Mouse (Mus musculus) lung, adult 2 months (tissue): ENCODE results near the gene Cat. TPM values are rescaled to one million over a fixed set of nuclear protein-coding genes. Genes with fewer than 3 reads are reported as not detected.
A peak's percentile ranks its signal among the peaks of the same experiment; 100 is the strongest.

Experiments
- DNase-seq: peaks from one replicate; pipeline ENCODE4 v3.0.0; 2022
- H3K4me1 ChIP-seq: fragments of 200-500 bp; 2 replicates; pipeline ENCODE4 v1.6.1; 2011; ENCODE audit warnings: low read length; ENCODE audit not compliant: control insufficient read depth, insufficient read depth
- H3K4me3 ChIP-seq: fragments of 200-500 bp; replicated peaks from 2 replicates; pipeline ENCODE3; 2011; ENCODE audit warnings: low read depth, mild to moderate bottlenecking, control low read depth, low read length; ENCODE audit errors: extremely low read depth
- CTCF ChIP-seq: fragments of 200-500 bp; IDR thresholded peaks from 2 replicates; pipeline ENCODE4 v1.5.1; 2011; ENCODE audit warnings: mild to moderate bottlenecking, low read length, control low read depth; ENCODE audit not compliant: insufficient read depth
- POLR2A ChIP-seq: fragments of 200-500 bp; IDR thresholded peaks from 2 replicates; pipeline ENCODE4 v1.6.1; 2011; ENCODE audit warnings: low read depth, mild to moderate bottlenecking, control low read depth, low read length, borderline replicate concordance; ENCODE audit errors: extremely low read depth
- WGBS: fragments of 180-500 bp; shearing (Covaris S2); methylation state at CpG from one replicate; pipeline ENCODE4 v1.1.7; 2018; 5-methylcytosine and 5-hydroxymethylcytosine counted together
- polyA plus RNA-seq: library from polyadenylated mRNA; depleted of rRNA; stranded (reverse); fragments of >200 nt; gene quantifications from 2 replicates; pipeline ENCODE4 v1.2.3, GENCODE M21; 2012; rRNA removed

Gene Cat
- polyA plus RNA-seq, 1 experiment = 196 TPM

GRCm38 (mm10) chr2:103425456-103426063 lies 59.4 kb downstream of the Cat start:
- peak overlapping the region; percentile 46 for H3K4me3 ChIP-seq
- no peaks in the 10 kb centered on the region for H3K4me1 ChIP-seq
- TF ChIP-seq CTCF (no peak), POLR2A (peak; percentile 48; the same call in 1 of the 2 replicates)
- 39% methylated on average over 11 of the region's 11 CpGs for WGBS
- DNase-seq = peak; percentile 48

GRCm38 (mm10) chr2:103424349-103425026 lies 60.5 kb downstream of the Cat start:
- WGBS = 13% methylated on average over 12 of the region's 12 CpGs
- H3K4me1 ChIP-seq = no peaks in the 10 kb centered on the region
- TF ChIP-seq CTCF (peak; percentile 92), POLR2A (no peak)
- peak; percentile 70 for DNase-seq
- H3K4me3 ChIP-seq = peak overlapping the region; percentile 23

DNA sequence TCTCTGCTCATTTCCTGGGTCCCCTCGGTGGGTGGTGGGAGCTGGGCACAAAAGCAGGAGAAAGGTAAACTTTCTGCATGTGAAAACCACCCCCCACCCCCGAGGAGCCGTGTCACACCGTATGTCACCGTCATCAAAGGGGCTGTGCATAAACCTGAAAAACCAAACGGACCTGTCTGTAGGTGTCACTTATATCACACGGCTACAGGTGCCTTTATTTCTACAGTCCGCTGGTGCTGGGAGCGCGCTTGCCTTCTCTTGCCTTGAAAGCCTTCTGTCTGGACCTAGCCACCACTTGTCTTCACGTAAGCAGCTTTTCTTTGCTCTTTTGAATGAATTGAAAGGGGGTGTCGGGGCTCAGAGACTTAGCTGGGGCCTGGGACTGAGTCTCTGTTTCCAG lies 61.1 kb downstream of the Cat start:
- H3K4me1 ChIP-seq = no peaks in the 10 kb centered on the region
- H3K4me3 ChIP-seq = peak overlapping the region; percentile 10
- peak; percentile 53; the same call in 1 of the 2 replicates for TF ChIP-seq POLR2A
- no peak for TF ChIP-seq CTCF
- WGBS = 61% methylated on average over 12 of the region's 12 CpGs
- peak; percentile 43 for DNase-seq

GRCm38 (mm10) chr2:103420650-103421507 lies 64.1 kb downstream of the Cat start:
- Histone ChIP-seq H3K4me1 (no peaks in the 10 kb centered on the region), H3K4me3 (no peak overlapping the region)
- DNase-seq = no peak
- 45% methylated on average over 15 of the region's 15 CpGs for WGBS
- no peak for TF ChIP-seq CTCF
- no peak for TF ChIP-seq POLR2A

- DNase-seq = no peak
- 71% methylated on average over 3 of the region's 3 CpGs for WGBS
- no peak for TF ChIP-seq POLR2A
- TF ChIP-seq CTCF = no peak
Measured at GRCm38 (mm10) chr2:103415774-103416173, 69.2 kb downstream of the Cat start.

DNA sequence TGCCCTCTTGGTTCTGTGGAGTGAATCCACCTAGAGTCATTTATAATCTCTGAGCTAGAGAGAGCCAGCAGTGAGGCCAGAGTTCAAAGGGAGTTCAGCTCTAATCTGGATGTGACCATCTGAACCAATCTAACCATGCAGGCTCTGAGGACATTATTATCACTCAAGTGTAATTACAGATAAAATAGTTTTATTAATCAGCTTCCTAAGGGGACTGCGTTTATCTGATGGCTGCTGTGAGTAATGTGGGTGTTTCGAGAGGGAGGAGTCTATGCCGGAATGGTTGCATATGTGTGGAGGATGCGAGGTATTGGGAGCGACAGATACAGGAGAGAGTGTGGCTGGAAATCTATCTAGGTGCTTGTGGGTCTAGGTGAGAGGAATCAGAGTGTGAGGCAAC lies 71.6 kb downstream of the Cat start:
- TF ChIP-seq CTCF = no peak
- no peak for TF ChIP-seq POLR2A
- DNase-seq = no peak
- H3K4me3 ChIP-seq = no peak overlapping the region
- no peaks in the 10 kb centered on the region for H3K4me1 ChIP-seq
- WGBS = 51% methylated on average over 5 of the region's 5 CpGs

More at GRCm38 (mm10) chr2:103415774-103416173, 69.2 kb downstream of the Cat start:
- H3K4me3 ChIP-seq = no peak overlapping the region
- H3K4me1 ChIP-seq = no peaks in the 10 kb centered on the region

GRCm38 (mm10) chr2:103411816-103412215 lies 73.1 kb downstream of the Cat start:
- WGBS = 96% methylated on average over 3 of the region's 3 CpGs
- no peak for DNase-seq
- Histone ChIP-seq H3K4me1 (no peaks in the 10 kb centered on the region), H3K4me3 (no peak overlapping the region)
- TF ChIP-seq CTCF (no peak), POLR2A (no peak)

DNA sequence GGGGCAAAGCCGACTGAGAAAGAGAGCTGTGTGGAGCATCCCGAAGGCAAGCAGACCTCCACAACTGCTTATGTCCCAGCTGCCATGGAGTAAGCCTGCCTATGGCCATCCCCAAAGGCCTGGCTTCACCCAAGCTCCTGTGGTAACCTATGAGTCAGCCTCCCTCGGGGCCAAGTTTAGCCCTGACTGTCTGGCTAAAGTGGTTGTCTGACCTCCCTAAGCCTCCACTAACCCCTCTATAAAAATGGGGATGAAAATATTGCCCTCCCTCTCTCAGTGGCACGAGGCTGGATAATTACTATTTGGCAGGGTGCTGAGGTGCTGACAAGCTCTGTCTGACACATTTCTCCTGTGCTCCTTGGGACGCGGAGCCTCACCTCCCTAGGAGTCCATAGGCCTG lies 73.6 kb downstream of the Cat start, which contains the start of gene Elf5:
Elf5 (plus strand) TSS at position 341 of the 400 bp plus-strand sequence.
- Histone ChIP-seq H3K4me1 (no peaks in the 10 kb centered on the region), H3K4me3 (no peak within 1 kb of the TSS)
- no peak for DNase-seq
- TF ChIP-seq CTCF (no peak), POLR2A (no peak)
- 73% methylated on average over 6 of the region's 6 CpGs for WGBS

DNA sequence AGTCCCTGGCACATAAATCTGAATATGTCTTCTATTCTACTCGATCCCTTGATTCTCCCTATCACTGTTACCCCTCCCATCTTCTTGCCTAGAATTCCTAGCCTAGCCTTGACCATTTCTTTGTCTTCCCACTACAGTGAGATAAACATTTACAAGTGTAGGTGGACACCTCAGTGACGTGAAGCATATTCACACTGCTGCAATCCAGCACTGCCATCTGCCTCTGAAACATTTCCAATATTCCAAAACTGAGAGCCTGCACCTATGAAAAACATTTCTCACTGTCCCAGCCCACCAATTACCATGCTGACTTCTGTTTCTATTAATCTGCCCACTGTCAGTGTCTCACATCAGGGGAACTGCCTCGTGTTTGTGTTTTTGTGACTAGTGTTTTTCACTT lies 78.7 kb downstream of the Cat start:
- no peaks in the 10 kb centered on the region for H3K4me1 ChIP-seq
- 63% methylated on average over 3 of the region's 3 CpGs for WGBS
- H3K4me3 ChIP-seq = no peak overlapping the region
- DNase-seq = no peak
- TF ChIP-seq CTCF (no peak), POLR2A (no peak)

Other genes starting within 250 kb of the Cat start
- gene Ehf, start 181.9 kb downstream of the Cat start, polyA plus RNA-seq = 23.1 and 38.4 TPM in 2 replicates
- gene Elf5, start 73.5 kb downstream of the Cat start, polyA plus RNA-seq = 32.8 and 55.4 TPM in 2 replicates
- 7.9 and 10.4 TPM in 2 replicates for gene Abtb2, start 81.2 kb upstream of the Cat start, polyA plus RNA-seq